Mouse (Mus musculus) lung, adult 2 months (tissue): ENCODE data around the gene Pitpnm1. TPM values are rescaled to one million over a fixed set of nuclear protein-coding genes. Genes with fewer than 3 reads are reported as not detected.

ENCODE experiments used
- DNase-seq: peaks from one replicate; pipeline ENCODE4 v3.0.0; 2022
- H3K4me1 ChIP-seq: fragments of 200-500 bp; 2 replicates; pipeline ENCODE4 v1.6.1; 2011; ENCODE audit warnings: low read length; ENCODE audit not compliant: control insufficient read depth, insufficient read depth
- H3K4me3 ChIP-seq: fragments of 200-500 bp; replicated peaks from 2 replicates; pipeline ENCODE3; 2011; ENCODE audit warnings: low read depth, mild to moderate bottlenecking, control low read depth, low read length; ENCODE audit errors: extremely low read depth
- CTCF ChIP-seq: fragments of 200-500 bp; IDR thresholded peaks from 2 replicates; pipeline ENCODE4 v1.5.1; 2011; ENCODE audit warnings: mild to moderate bottlenecking, low read length, control low read depth; ENCODE audit not compliant: insufficient read depth
- POLR2A ChIP-seq: fragments of 200-500 bp; IDR thresholded peaks from 2 replicates; pipeline ENCODE4 v1.6.1; 2011; ENCODE audit warnings: low read depth, mild to moderate bottlenecking, control low read depth, low read length, borderline replicate concordance; ENCODE audit errors: extremely low read depth
- WGBS: fragments of 180-500 bp; shearing (Covaris S2); methylation state at CpG from one replicate; pipeline ENCODE4 v1.1.7; 2018; 5-methylcytosine and 5-hydroxymethylcytosine counted together
- polyA plus RNA-seq: library from polyadenylated mRNA; depleted of rRNA; stranded (reverse); fragments of >200 nt; gene quantifications from 2 replicates; pipeline ENCODE4 v1.2.3, GENCODE M21; 2012

Pitpnm1 gene
- polyA plus RNA-seq, 1 experiment, result 163 TPM

- DNase-seq, result no peak
- WGBS, result 60% methylated on average over 16 of the region's 16 CpGs
These were observed 45.0 kb downstream of the Pitpnm1 start for GRCm38 (mm10) chr19:4144550-4145498.

GRCm38 (mm10) chr19:4145936-4146335 lies 46.1 kb downstream of the Pitpnm1 start:
- 91% methylated on average over 5 of the region's 5 CpGs for WGBS
- no peak for DNase-seq
- TF ChIP-seq CTCF (no peak), POLR2A (no peak)
- Histone ChIP-seq H3K4me1 (peaks cover 10% of the 10 kb centered on the region), H3K4me3 (no peak overlapping the region)

More at GRCm38 (mm10) chr19:4144550-4145498, 45.0 kb downstream of the Pitpnm1 start:
- Histone ChIP-seq H3K4me1 (peaks cover 9% of the 10 kb centered on the region), H3K4me3 (no peak overlapping the region)
- TF ChIP-seq POLR2A (no peak), CTCF (no peak)

GRCm38 (mm10) chr19:4146366-4147021 lies 46.7 kb downstream of the Pitpnm1 start:
- Histone ChIP-seq H3K4me1 (peaks cover 10% of the 10 kb centered on the region), H3K4me3 (no peak overlapping the region)
- 69% methylated on average over 12 of the region's 12 CpGs for WGBS
- TF ChIP-seq POLR2A (no peak), CTCF (no peak)
- DNase-seq, result no peak

- WGBS, result 48% methylated on average over 3 of the region's 3 CpGs
- H3K4me1 ChIP-seq, result peaks cover 10% of the 10 kb centered on the region
- no peak for DNase-seq
- H3K4me3 ChIP-seq, result no peak overlapping the region
- TF ChIP-seq POLR2A, result no peak
- no peak for TF ChIP-seq CTCF
These were observed 47.2 kb downstream of the Pitpnm1 start for GRCm38 (mm10) chr19:4147022-4147405.

GRCm38 (mm10) chr19:4147782-4148490 lies 48.1 kb downstream of the Pitpnm1 start:
- H3K4me1 ChIP-seq, result peaks cover 10% of the 10 kb centered on the region
- no peak overlapping the region for H3K4me3 ChIP-seq
- TF ChIP-seq CTCF (no peak), POLR2A (no peak)
- DNase-seq, result no peak
- WGBS, result 41% methylated on average over 9 of the region's 9 CpGs

GRCm38 (mm10) chr19:4148491-4148806 lies 48.7 kb downstream of the Pitpnm1 start, which contains the start of gene Coro1b:
TSS of gene Coro1b (plus strand) at chr19:4148619.
- H3K4me1 ChIP-seq, result peaks cover 10% of the 10 kb centered on the region
- no peak for TF ChIP-seq CTCF
- peak; percentile 84 for TF ChIP-seq POLR2A

GRCm38 (mm10) chr19:4148819-4149218 lies 49.0 kb downstream of the Pitpnm1 start:
- peak overlapping the region; percentile 76 for H3K4me3 ChIP-seq
- DNase-seq, result no peak
- WGBS, result 2% methylated on average over 8 of the region's 8 CpGs
- TF ChIP-seq POLR2A (no peak), CTCF (no peak)
- H3K4me1 ChIP-seq, result peaks cover 10% of the 10 kb centered on the region

More at GRCm38 (mm10) chr19:4148491-4148806, 48.7 kb downstream of the Pitpnm1 start, which contains the start of gene Coro1b:
- peak within 1 kb of the TSS; percentile 76 for H3K4me3 ChIP-seq
- under 1% methylated on average over 31 of the region's 33 CpGs for WGBS
- DNase-seq, result peak; percentile 99

GRCm38 (mm10) chr19:4149283-4149682 lies 49.5 kb downstream of the Pitpnm1 start:
- peaks cover 10% of the 10 kb centered on the region for H3K4me1 ChIP-seq
- no peak for DNase-seq
- 65% methylated on average over 11 of the region's 11 CpGs for WGBS

GRCm38 (mm10) chr19:4149764-4150461 lies 50.1 kb downstream of the Pitpnm1 start:
- H3K4me1 ChIP-seq, result peaks cover 10% of the 10 kb centered on the region
- H3K4me3 ChIP-seq, result no peak overlapping the region
- TF ChIP-seq POLR2A (no peak), CTCF (no peak)
- no peak for DNase-seq
- WGBS, result 91% methylated on average over 17 of the region's 17 CpGs

More at GRCm38 (mm10) chr19:4149283-4149682, 49.5 kb downstream of the Pitpnm1 start:
- H3K4me3 ChIP-seq, result peak overlapping the region; percentile 76
- no peak for TF ChIP-seq POLR2A
- no peak for TF ChIP-seq CTCF
